11 mouse cellular contexts compared by ENCODE assay signal in the genomic region with DNA sequence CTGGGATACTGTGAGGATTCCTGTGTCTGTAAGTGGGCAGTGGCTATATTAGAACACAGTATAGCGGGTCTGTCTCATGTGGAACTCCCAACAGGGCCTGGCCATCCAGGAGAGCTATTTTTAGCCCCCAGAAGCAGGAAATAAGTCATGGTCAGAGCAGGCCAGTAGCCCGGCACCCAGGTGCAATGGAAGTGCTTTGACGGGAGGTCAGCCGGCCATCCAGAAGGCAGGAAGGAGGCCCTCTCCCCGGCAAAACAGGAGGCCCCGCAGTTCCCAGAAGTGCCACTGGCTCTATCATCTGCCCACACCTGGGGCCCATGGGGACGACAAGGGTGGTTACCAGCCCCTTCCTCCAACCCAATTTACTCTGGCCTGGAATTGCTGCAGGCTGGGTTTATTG. TPM values are rescaled to one million over a fixed set of nuclear protein-coding genes. Genes with fewer than 3 reads are reported as not detected.
DNase-seq lines count a peak whose midpoint lies in the region; ATAC-seq lines count a peak whose summit lies in the region.
"Had no signal": no experiment of that assay in that cellular context is flagged by ENCODE, and none has a peak within 500 bp of the region (broad histone marks: within the 10 kb centered on the region; RNA-seq: fewer than 3 reads in every experiment).

No protein-coding gene starts in this region.

- H3K36me3 ChIP-seq in lung, embryonic 15.5 days, result no peaks in the 10 kb centered on the region
- no peaks in the 10 kb centered on the region for H3K36me3 ChIP-seq in embryonic facial prominence, embryonic 11.5 days (replicated peaks; ENCODE audit: control insufficient read depth, insufficient read depth, low read depth, low read length)
- no peaks in the 10 kb centered on the region for H3K36me3 ChIP-seq in kidney, embryonic 15.5 days
- H3K36me3 ChIP-seq in macrophage (ENCODE audit: inconsistent target), result no peaks in the 10 kb centered on the region
- H3K36me3 ChIP-seq in forebrain, embryonic 15.5 days, result no peaks in the 10 kb centered on the region

- no peaks in the 10 kb centered on the region for H3K79me2 ChIP-seq in macrophage (ENCODE audit: inconsistent target)

- H3K4me3 ChIP-seq in lung, embryonic 15.5 days, result no peak overlapping the region
- no peak overlapping the region for H3K4me3 ChIP-seq in embryonic facial prominence, embryonic 11.5 days (ENCODE audit: low read depth, low read length)
- H3K4me3 ChIP-seq in kidney, embryonic 15.5 days (replicated peaks), result no peak overlapping the region
- H3K4me3 ChIP-seq in macrophage (ENCODE audit: inconsistent target), result peak overlapping the region; percentile 7; the same call in 1 of the 2 replicates
- no peak overlapping the region for H3K4me3 ChIP-seq in forebrain, embryonic 15.5 days

- peaks cover 52% of the 10 kb centered on the region for H3K4me1 ChIP-seq in lung, embryonic 15.5 days
- H3K4me1 ChIP-seq in embryonic facial prominence, embryonic 11.5 days (ENCODE audit: control insufficient read depth, insufficient read depth, low read length), result peaks cover 6% of the 10 kb centered on the region; the same call in 1 of the 2 replicates
- H3K4me1 ChIP-seq in kidney, embryonic 15.5 days, result peaks cover 65% of the 10 kb centered on the region
- no peaks in the 10 kb centered on the region for H3K4me1 ChIP-seq in forebrain, embryonic 15.5 days

- H3K9me3 ChIP-seq in lung, embryonic 15.5 days, result no peaks in the 10 kb centered on the region
- no peaks in the 10 kb centered on the region for H3K9me3 ChIP-seq in embryonic facial prominence, embryonic 11.5 days (replicated peaks; ENCODE audit: control insufficient read depth, low read length)
- no peaks in the 10 kb centered on the region for H3K9me3 ChIP-seq in kidney, embryonic 15.5 days (replicated peaks)
- H3K9me3 ChIP-seq in forebrain, embryonic 15.5 days, result no peaks in the 10 kb centered on the region

- DNase-seq in lung, postnatal 25 days (ENCODE audit: low spot score), result no peak
- DNase-seq in embryonic facial prominence, embryonic 11.5 days (ENCODE audit: low spot score), result no peak
- no peak for DNase-seq in left cerebral cortex, adult 9 months (ENCODE audit: low spot score in 2 of 2)
- DNase-seq in right cerebral cortex, postnatal 4 days, result no peak
- DNase-seq: right cerebral cortex, adult 18-20 months had no signal

- H3K4me2 ChIP-seq in lung, embryonic 15.5 days, result no peak overlapping the region
- H3K4me2 ChIP-seq in embryonic facial prominence, embryonic 11.5 days (ENCODE audit: low read depth, low read length), result no peak overlapping the region
- H3K4me2 ChIP-seq in kidney, embryonic 15.5 days, result no peak overlapping the region
- no peak overlapping the region for H3K4me2 ChIP-seq in forebrain, embryonic 15.5 days (replicated peaks)

- no peak overlapping the region for H3K9ac ChIP-seq in lung, embryonic 15.5 days
- peak overlapping the region; percentile 22; the same call in 1 of the 2 replicates for H3K9ac ChIP-seq in embryonic facial prominence, embryonic 11.5 days (replicated peaks; ENCODE audit: low read length)
- H3K9ac ChIP-seq in kidney, embryonic 15.5 days, result no peak overlapping the region
- no peak overlapping the region for H3K9ac ChIP-seq in forebrain, embryonic 15.5 days (replicated peaks)

- H3K27me3 ChIP-seq in lung, embryonic 15.5 days, result no peaks in the 10 kb centered on the region
- no peaks in the 10 kb centered on the region for H3K27me3 ChIP-seq in embryonic facial prominence, embryonic 11.5 days (ENCODE audit: control insufficient read depth, insufficient read depth, low read length)
- no peaks in the 10 kb centered on the region for H3K27me3 ChIP-seq in kidney, embryonic 15.5 days
- no peaks in the 10 kb centered on the region for H3K27me3 ChIP-seq in forebrain, embryonic 15.5 days

- H3K27ac ChIP-seq in lung, embryonic 15.5 days, result peak overlapping the region; percentile 80
- H3K27ac ChIP-seq in embryonic facial prominence, embryonic 11.5 days (replicated peaks; ENCODE audit: low read depth, low read length), result peak overlapping the region; percentile 20; the same call in 1 of the 2 replicates
- H3K27ac ChIP-seq in kidney, embryonic 15.5 days, result peak overlapping the region; percentile 92
- H3K27ac ChIP-seq in macrophage, result peak overlapping the region; percentile 92
- H3K27ac ChIP-seq in forebrain, embryonic 15.5 days (replicated peaks), result no peak overlapping the region

- ATAC-seq in lung, embryonic 15.5 days (ENCODE audit: borderline replicate concordance, extremely low read depth, low FRiP score, low TSS enrichment), result no peak
- ATAC-seq in embryonic facial prominence, embryonic 11.5 days (replicated peaks; ENCODE audit: insufficient number of reproducible peaks, low FRiP score, low TSS enrichment, low read depth), result no peak
- ATAC-seq in kidney, embryonic 15.5 days (replicated peaks; ENCODE audit: low FRiP score), result no peak
- no peak for ATAC-seq in forebrain, embryonic 15.5 days (replicated peaks)

- 30% methylated on average over 7 of the region's 7 CpGs for WGBS in lung, embryonic 15.5 days
- 32% methylated on average over 7 of the region's 7 CpGs for WGBS in embryonic facial prominence, embryonic 11.5 days
- WGBS in kidney, embryonic 15.5 days, result 21% methylated on average over 7 of the region's 7 CpGs
- 31% methylated on average over 7 of the region's 7 CpGs for WGBS in macrophage (ENCODE audit: missing documents)
- 65% methylated on average over 7 of the region's 7 CpGs for WGBS in forebrain, embryonic 15.5 days

RNA-seq across cellular contexts. Expression of gene Plxnd1, which starts 9.3 kb away (rescaled TPM):
- polyA plus RNA-seq in lung, embryonic 15.5 days (2015; fragmentation: Nextera tagmentation; extraction: Ambion mirVana), result 49.2 and 53.5 TPM in 2 replicates
- 19.1 and 20.3 TPM in 2 replicates for polyA plus RNA-seq in embryonic facial prominence, embryonic 11.5 days (2014; fragmentation: Nextera tagmentation; extraction: Ambion mirVana)
- 47.3 and 52.7 TPM in 2 replicates for polyA plus RNA-seq in kidney, embryonic 15.5 days (2015; fragmentation: Nextera tagmentation; extraction: Ambion mirVana)
- total RNA-seq in macrophage (2018; cell fraction: chromatin; rRNA removed), result 1,000 to 10,000 TPM in 1 of 26 experiments, 100 to 1,000 TPM in 25; 192 to 1,896 (median 380) TPM
- total RNA-seq in macrophage (2018; cell fraction: cytosol; rRNA removed), result 100 to 1,000 TPM; 198 to 344 (median 273) TPM
- 100 to 1,000 TPM; 233 to 720 (median 426) TPM for total RNA-seq in macrophage (2018; cell fraction: nucleus; rRNA removed)
- polyA plus RNA-seq in macrophage (2018), result 130 to 283 TPM (median 243 TPM) in 3 replicates
- 13.5 and 21.4 TPM in 2 replicates for polyA plus RNA-seq in forebrain, embryonic 15.5 days (2015; fragmentation: Nextera tagmentation; extraction: Ambion mirVana)

RNA-seq across cellular contexts. Expression of gene H1foo, which starts 59.3 kb away (rescaled TPM):
- not detected in 2 replicates for polyA plus RNA-seq in lung, embryonic 15.5 days (2015; fragmentation: Nextera tagmentation; extraction: Ambion mirVana)
- polyA plus RNA-seq in embryonic facial prominence, embryonic 11.5 days (2014; fragmentation: Nextera tagmentation; extraction: Ambion mirVana), result not detected in 2 replicates
- not detected in 2 replicates for polyA plus RNA-seq in kidney, embryonic 15.5 days (2015; fragmentation: Nextera tagmentation; extraction: Ambion mirVana)
- total RNA-seq in macrophage (2018; cell fraction: chromatin; rRNA removed), result 1 to 10 TPM in 1 of 26 experiments, not detected in 25; 1.4 TPM
- total RNA-seq in macrophage (2018; cell fraction: cytosol; rRNA removed), result under 1 TPM in 3 of 26 experiments, not detected in 23; 0.14 to 0.42 (median 0.19) TPM
- under 1 TPM in 1 of 26 experiments, not detected in 25; 0.76 TPM for total RNA-seq in macrophage (2018; cell fraction: nucleus; rRNA removed)
- polyA plus RNA-seq in macrophage (2018), result not detected in 3 replicates
- not detected in 2 replicates for polyA plus RNA-seq in forebrain, embryonic 15.5 days (2015; fragmentation: Nextera tagmentation; extraction: Ambion mirVana)
- total RNA-seq: left cerebral cortex, postnatal 10 days had no signal
- polyA plus RNA-seq: embryonic facial prominence, embryonic 14.5 days had no signal
